Mouse (Mus musculus): ENCODE data around the gene Polr3f.

The Polr3f gene

GRCm38 (mm10) chr2:144526981-144527820 lies at the start of gene Polr3f, which contains the start of gene Dzank1:
Gene Polr3f (plus strand): TSS chr2:144527718.
Gene Dzank1 (minus strand): TSS chr2:144527414.
- Histone ChIP-seq H3K36me3 (ENCODE audit: control insufficient read depth, insufficient read depth, low read length, poor library complexity, severe bottlenecking) (no peaks in the 10 kb centered on the region), H3K27me3 (ENCODE audit: control insufficient read depth, insufficient read depth, low read length, poor library complexity, severe bottlenecking) (no peaks in the 10 kb centered on the region; the same call in 1 of the 2 replicates)
- DNase-seq (ENCODE audit: low read depth, low spot score): peak; percentile 97

- no peaks in the 10 kb centered on the region for H3K36me3 ChIP-seq (ENCODE audit: control insufficient read depth, insufficient read depth, low read length, poor library complexity, severe bottlenecking)
- no peak for DNase-seq (ENCODE audit: low read depth, low spot score)
- H3K27me3 ChIP-seq (ENCODE audit: control insufficient read depth, insufficient read depth, low read length, poor library complexity, severe bottlenecking): no peaks in the 10 kb centered on the region
Observed at GRCm38 (mm10) chr2:144479421-144479820, 48.1 kb upstream of the Polr3f start.

GRCm38 (mm10) chr2:144484084-144484483 lies 43.4 kb upstream of the Polr3f start:
- H3K36me3 ChIP-seq (ENCODE audit: control insufficient read depth, insufficient read depth, low read length, poor library complexity, severe bottlenecking): no peaks in the 10 kb centered on the region
- no peak for DNase-seq (ENCODE audit: low read depth, low spot score)
- H3K27me3 ChIP-seq (ENCODE audit: control insufficient read depth, insufficient read depth, low read length, poor library complexity, severe bottlenecking): no peaks in the 10 kb centered on the region

GRCm38 (mm10) chr2:144485439-144485838 lies 42.1 kb upstream of the Polr3f start:
- no peak for DNase-seq (ENCODE audit: low read depth, low spot score)
- H3K36me3 ChIP-seq (ENCODE audit: control insufficient read depth, insufficient read depth, low read length, poor library complexity, severe bottlenecking): no peaks in the 10 kb centered on the region
- no peaks in the 10 kb centered on the region for H3K27me3 ChIP-seq (ENCODE audit: control insufficient read depth, insufficient read depth, low read length, poor library complexity, severe bottlenecking)

- DNase-seq (ENCODE audit: low read depth, low spot score): no peak
- Histone ChIP-seq H3K27me3 (ENCODE audit: control insufficient read depth, insufficient read depth, low read length, poor library complexity, severe bottlenecking) (no peaks in the 10 kb centered on the region), H3K36me3 (ENCODE audit: control insufficient read depth, insufficient read depth, low read length, poor library complexity, severe bottlenecking) (no peaks in the 10 kb centered on the region)
Observed at GRCm38 (mm10) chr2:144487476-144487875, 40.0 kb upstream of the Polr3f start.

- no peaks in the 10 kb centered on the region for H3K27me3 ChIP-seq (ENCODE audit: control insufficient read depth, insufficient read depth, low read length, poor library complexity, severe bottlenecking)
- H3K36me3 ChIP-seq (ENCODE audit: control insufficient read depth, insufficient read depth, low read length, poor library complexity, severe bottlenecking): no peaks in the 10 kb centered on the region
- DNase-seq (ENCODE audit: low read depth, low spot score): no peak
Observed at GRCm38 (mm10) chr2:144489342-144489741, 38.2 kb upstream of the Polr3f start.

- no peak for DNase-seq (ENCODE audit: low read depth, low spot score)
- no peaks in the 10 kb centered on the region for H3K36me3 ChIP-seq (ENCODE audit: control insufficient read depth, insufficient read depth, low read length, poor library complexity, severe bottlenecking)
- H3K27me3 ChIP-seq (ENCODE audit: control insufficient read depth, insufficient read depth, low read length, poor library complexity, severe bottlenecking): no peaks in the 10 kb centered on the region
Observed at GRCm38 (mm10) chr2:144502134-144502533, 25.4 kb upstream of the Polr3f start.

- Histone ChIP-seq H3K36me3 (ENCODE audit: control insufficient read depth, insufficient read depth, low read length, poor library complexity, severe bottlenecking) (no peaks in the 10 kb centered on the region), H3K27me3 (ENCODE audit: control insufficient read depth, insufficient read depth, low read length, poor library complexity, severe bottlenecking) (no peaks in the 10 kb centered on the region)
- no peak for DNase-seq (ENCODE audit: low read depth, low spot score)
Observed at GRCm38 (mm10) chr2:144514619-144515018, 12.9 kb upstream of the Polr3f start.

GRCm38 (mm10) chr2:144519772-144520171 lies 7.7 kb upstream of the Polr3f start:
- H3K27me3 ChIP-seq (ENCODE audit: control insufficient read depth, insufficient read depth, low read length, poor library complexity, severe bottlenecking): no peaks in the 10 kb centered on the region; the same call in 1 of the 2 replicates
- no peaks in the 10 kb centered on the region for H3K36me3 ChIP-seq (ENCODE audit: control insufficient read depth, insufficient read depth, low read length, poor library complexity, severe bottlenecking)
- DNase-seq (ENCODE audit: low read depth, low spot score): no peak

GRCm38 (mm10) chr2:144525856-144526255 lies 1.7 kb upstream of the Polr3f start:
- no peaks in the 10 kb centered on the region; the same call in 1 of the 2 replicates for H3K27me3 ChIP-seq (ENCODE audit: control insufficient read depth, insufficient read depth, low read length, poor library complexity, severe bottlenecking)
- no peaks in the 10 kb centered on the region for H3K36me3 ChIP-seq (ENCODE audit: control insufficient read depth, insufficient read depth, low read length, poor library complexity, severe bottlenecking)
- peak; percentile 15 for DNase-seq (ENCODE audit: low read depth, low spot score)

- H3K36me3 ChIP-seq (ENCODE audit: control insufficient read depth, insufficient read depth, low read length, poor library complexity, severe bottlenecking): no peaks in the 10 kb centered on the region
- no peak for DNase-seq (ENCODE audit: low read depth, low spot score)
- H3K27me3 ChIP-seq (ENCODE audit: control insufficient read depth, insufficient read depth, low read length, poor library complexity, severe bottlenecking): no peaks in the 10 kb centered on the region
Observed at GRCm38 (mm10) chr2:144527821-144528174, 280 bp downstream of the Polr3f start.

GRCm38 (mm10) chr2:144537123-144537522 lies 9.6 kb downstream of the Polr3f start:
- DNase-seq (ENCODE audit: low read depth, low spot score): no peak
- Histone ChIP-seq H3K36me3 (ENCODE audit: control insufficient read depth, insufficient read depth, low read length, poor library complexity, severe bottlenecking) (peaks cover 23% of the 10 kb centered on the region), H3K27me3 (ENCODE audit: control insufficient read depth, insufficient read depth, low read length, poor library complexity, severe bottlenecking) (no peaks in the 10 kb centered on the region)

- H3K36me3 ChIP-seq (ENCODE audit: control insufficient read depth, insufficient read depth, low read length, poor library complexity, severe bottlenecking): peaks cover 12% of the 10 kb centered on the region
- no peaks in the 10 kb centered on the region for H3K27me3 ChIP-seq (ENCODE audit: control insufficient read depth, insufficient read depth, low read length, poor library complexity, severe bottlenecking)
- peak; percentile 37 for DNase-seq (ENCODE audit: low read depth, low spot score)
Observed at GRCm38 (mm10) chr2:144541246-144541645, 13.7 kb downstream of the Polr3f start.

GRCm38 (mm10) chr2:144543670-144544069 lies 16.2 kb downstream of the Polr3f start:
- H3K27me3 ChIP-seq (ENCODE audit: control insufficient read depth, insufficient read depth, low read length, poor library complexity, severe bottlenecking): no peaks in the 10 kb centered on the region
- no peak for DNase-seq (ENCODE audit: low read depth, low spot score)
- peaks cover 10% of the 10 kb centered on the region for H3K36me3 ChIP-seq (ENCODE audit: control insufficient read depth, insufficient read depth, low read length, poor library complexity, severe bottlenecking)

- Histone ChIP-seq H3K36me3 (ENCODE audit: control insufficient read depth, insufficient read depth, low read length, poor library complexity, severe bottlenecking) (peaks cover 5% of the 10 kb centered on the region), H3K27me3 (ENCODE audit: control insufficient read depth, insufficient read depth, low read length, poor library complexity, severe bottlenecking) (no peaks in the 10 kb centered on the region)
- no peak for DNase-seq (ENCODE audit: low read depth, low spot score)
Observed at GRCm38 (mm10) chr2:144544630-144545029, 17.1 kb downstream of the Polr3f start.

Data from splenic B cell, adult 2 months (primary cell).